Mouse (Mus musculus) limb, embryonic 10.5 days (tissue): ENCODE measurements around the gene Eml1. TPM values are rescaled to one million over a fixed set of nuclear protein-coding genes. Genes with fewer than 3 reads are reported as not detected.
A peak's percentile ranks its signal among the peaks of the same experiment; 100 is the strongest.

ENCODE experiments used
- DNase-seq: peaks from one replicate; pipeline ENCODE4 v3.0.0-alpha.2; 2017; ENCODE audit warnings: low spot score
- H3K27ac ChIP-seq: fragments of 300-500 bp; sonication (generic); 2 replicates; pipeline ENCODE4 v1.5.1; 2016; ENCODE audit warnings: mild to moderate bottlenecking
- H3K27me3 ChIP-seq: fragments of 300-500 bp; sonication (generic); 2 replicates; pipeline ENCODE4 v1.6.1; 2016; ENCODE audit warnings: low read depth, mild to moderate bottlenecking; ENCODE audit not compliant: poor library complexity, severe bottlenecking
- H3K36me3 ChIP-seq: fragments of 300-500 bp; sonication (generic); 2 replicates; pipeline ENCODE4 v1.6.1; 2016; ENCODE audit warnings: mild to moderate bottlenecking, moderate library complexity
- H3K4me1 ChIP-seq: fragments of 300-500 bp; sonication (generic); 2 replicates; pipeline ENCODE4 v1.6.1; 2016
- H3K4me3 ChIP-seq: fragments of 300-500 bp; sonication (generic); 2 replicates; pipeline ENCODE4 v1.5.1; 2016; ENCODE audit warnings: mild to moderate bottlenecking, moderate library complexity
- H3K9me3 ChIP-seq: fragments of 300-500 bp; sonication (generic); replicated peaks from 2 replicates; pipeline ENCODE4 v1.6.1; 2016; ENCODE audit warnings: mild to moderate bottlenecking
- WGBS: fragments of 180-500 bp; shearing (Covaris S2); methylation state at CpG from one replicate; pipeline ENCODE4 v1.1.7; 2016; 5-methylcytosine and 5-hydroxymethylcytosine counted together
- polyA plus RNA-seq: library from polyadenylated mRNA; unstranded; fragments of >200 nt; fragmentation: Nextera tagmentation; extraction: Ambion mirVana; gene quantifications from 2 replicates; pipeline ENCODE4 v1.2.1, GENCODE M21; 2016

The Eml1 gene
- polyA plus RNA-seq, 1 experiment from 2014 or later: 64.7 TPM

GRCm38 (mm10) chr12:108354284-108354683, 16.5 kb upstream of the Eml1 start:
- DNase-seq: no peak
- Histone ChIP-seq H3K36me3 (no peaks in the 10 kb centered on the region), H3K9me3 (no peaks in the 10 kb centered on the region), H3K4me3 (no peak overlapping the region), H3K4me1 (peaks cover 15% of the 10 kb centered on the region), H3K27me3 (peaks cover 59% of the 10 kb centered on the region), H3K27ac (no peak overlapping the region)
- WGBS: 67% methylated on average over 2 of the region's 2 CpGs

- H3K4me3 ChIP-seq: no peak overlapping the region
- H3K36me3 ChIP-seq: no peaks in the 10 kb centered on the region
- peaks cover 9% of the 10 kb centered on the region for H3K4me1 ChIP-seq
- no peak overlapping the region for H3K27ac ChIP-seq
- DNase-seq: no peak
- no peaks in the 10 kb centered on the region for H3K9me3 ChIP-seq
- H3K27me3 ChIP-seq: peaks cover 49% of the 10 kb centered on the region
- 88% methylated on average over 1 of the region's 1 CpGs for WGBS
These were observed 15.5 kb upstream of the Eml1 start for GRCm38 (mm10) chr12:108355271-108355670.

DNA sequence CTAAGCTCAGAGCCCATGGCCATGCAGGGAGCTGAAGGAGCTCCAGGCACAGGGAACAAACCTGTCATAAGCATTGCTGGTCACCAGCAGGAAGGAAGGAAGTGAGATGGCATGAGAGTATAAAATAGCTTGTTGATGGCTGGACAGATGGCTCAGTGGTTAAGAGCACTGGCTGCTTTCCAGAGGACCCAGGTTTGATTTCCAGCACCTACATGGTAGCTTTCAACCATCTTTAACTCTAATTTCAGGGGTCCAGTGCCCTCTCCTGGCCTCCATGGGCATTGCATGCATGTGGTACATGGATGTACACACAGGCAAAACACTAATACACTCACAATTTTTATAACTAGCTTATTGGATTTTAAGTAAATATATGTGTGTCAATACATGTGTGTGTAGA, 14.8 kb upstream of the Eml1 start:
- peaks cover 42% of the 10 kb centered on the region for H3K27me3 ChIP-seq
- H3K4me3 ChIP-seq: no peak overlapping the region
- DNase-seq: no peak

DNA sequence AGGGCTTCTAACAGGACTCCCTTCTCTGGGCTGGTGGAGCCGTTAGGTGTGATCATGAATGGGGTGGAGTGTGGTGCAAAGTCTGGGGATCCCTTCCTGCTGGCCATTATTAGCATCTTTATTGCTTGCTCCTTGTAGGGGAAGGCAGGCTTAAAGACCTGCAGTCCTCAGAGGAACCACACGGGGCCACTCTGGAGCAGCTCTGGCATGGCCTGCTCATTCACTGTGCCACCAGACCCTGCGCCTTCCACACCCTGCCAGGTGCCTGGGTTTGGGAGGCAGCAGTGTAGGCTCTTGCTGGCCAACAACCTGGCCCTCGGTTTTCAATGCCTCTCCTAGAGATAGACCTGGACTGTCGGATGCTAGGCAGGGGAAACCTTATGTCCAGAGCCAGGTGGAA, 7.0 kb upstream of the Eml1 start:
- H3K4me1 ChIP-seq: peaks cover 33% of the 10 kb centered on the region
- 0 out of 2 replicates have a peak overlapping the region, but pooled peaks have one; percentile 28 for H3K27ac ChIP-seq
- WGBS: 5% methylated on average over 5 of the region's 5 CpGs
- H3K4me3 ChIP-seq: no peak overlapping the region
- H3K36me3 ChIP-seq: no peaks in the 10 kb centered on the region
- no peaks in the 10 kb centered on the region; the same call in 1 of the 2 replicates for H3K27me3 ChIP-seq
- DNase-seq: peak; percentile 82
- H3K9me3 ChIP-seq: no peaks in the 10 kb centered on the region

More for the DNA sequence above, 14.8 kb upstream of the Eml1 start:
- H3K27ac ChIP-seq: no peak overlapping the region
- H3K4me1 ChIP-seq: peaks cover 9% of the 10 kb centered on the region
- no peaks in the 10 kb centered on the region for H3K9me3 ChIP-seq
- no peaks in the 10 kb centered on the region for H3K36me3 ChIP-seq

GRCm38 (mm10) chr12:108365340-108365739, 5.4 kb upstream of the Eml1 start:
- Histone ChIP-seq H3K36me3 (no peaks in the 10 kb centered on the region), H3K9me3 (no peaks in the 10 kb centered on the region), H3K27me3 (no peaks in the 10 kb centered on the region; the same call in 1 of the 2 replicates), H3K4me3 (no peak overlapping the region), H3K27ac (no peak overlapping the region), H3K4me1 (peaks cover 46% of the 10 kb centered on the region)
- 46% methylated on average over 3 of the region's 3 CpGs for WGBS
- DNase-seq: no peak

GRCm38 (mm10) chr12:108365868-108366267, 4.9 kb upstream of the Eml1 start:
- H3K27ac ChIP-seq: no peak overlapping the region
- no peak for DNase-seq
- no peak overlapping the region for H3K4me3 ChIP-seq
- WGBS: 81% methylated on average over 7 of the region's 7 CpGs
- H3K27me3 ChIP-seq: no peaks in the 10 kb centered on the region; the same call in 1 of the 2 replicates
- H3K4me1 ChIP-seq: peaks cover 52% of the 10 kb centered on the region
- no peaks in the 10 kb centered on the region for H3K9me3 ChIP-seq
- no peaks in the 10 kb centered on the region for H3K36me3 ChIP-seq

DNA sequence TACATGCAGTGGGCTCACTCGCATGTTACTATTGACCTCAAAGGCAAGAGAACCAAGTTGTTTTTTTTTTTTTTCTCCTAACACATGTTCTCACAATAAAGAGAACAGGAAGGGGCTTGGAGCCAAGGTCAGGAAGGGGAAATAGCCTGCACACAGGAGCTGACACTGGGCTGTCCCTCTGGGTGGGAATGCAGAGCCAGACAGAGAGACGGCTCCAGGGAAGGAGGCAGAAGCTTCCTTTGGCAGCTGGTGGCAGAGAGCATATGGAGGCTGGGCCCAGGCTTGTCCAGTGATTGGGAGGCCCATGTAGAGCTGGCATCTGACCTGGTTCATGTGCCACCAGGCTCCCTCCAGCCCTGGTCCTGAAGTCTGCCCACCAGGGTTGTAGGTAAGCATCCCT, 2.8 kb upstream of the Eml1 start:
- no peaks in the 10 kb centered on the region; the same call in 1 of the 2 replicates for H3K27me3 ChIP-seq
- no peak overlapping the region for H3K4me3 ChIP-seq
- DNase-seq: no peak
- H3K9me3 ChIP-seq: no peaks in the 10 kb centered on the region
- no peaks in the 10 kb centered on the region for H3K36me3 ChIP-seq
- no peak overlapping the region for H3K27ac ChIP-seq
- H3K4me1 ChIP-seq: peaks cover 65% of the 10 kb centered on the region
- WGBS: 89% methylated on average over 2 of the region's 2 CpGs

GRCm38 (mm10) chr12:108368921-108369320, 1.8 kb upstream of the Eml1 start:
- 67% methylated on average over 5 of the region's 5 CpGs for WGBS
- Histone ChIP-seq H3K9me3 (no peaks in the 10 kb centered on the region), H3K27me3 (no peaks in the 10 kb centered on the region; the same call in 1 of the 2 replicates), H3K36me3 (no peaks in the 10 kb centered on the region), H3K27ac (peak overlapping the region; percentile 72), H3K4me3 (no peak overlapping the region), H3K4me1 (peaks cover 66% of the 10 kb centered on the region)
- no peak for DNase-seq

DNA sequence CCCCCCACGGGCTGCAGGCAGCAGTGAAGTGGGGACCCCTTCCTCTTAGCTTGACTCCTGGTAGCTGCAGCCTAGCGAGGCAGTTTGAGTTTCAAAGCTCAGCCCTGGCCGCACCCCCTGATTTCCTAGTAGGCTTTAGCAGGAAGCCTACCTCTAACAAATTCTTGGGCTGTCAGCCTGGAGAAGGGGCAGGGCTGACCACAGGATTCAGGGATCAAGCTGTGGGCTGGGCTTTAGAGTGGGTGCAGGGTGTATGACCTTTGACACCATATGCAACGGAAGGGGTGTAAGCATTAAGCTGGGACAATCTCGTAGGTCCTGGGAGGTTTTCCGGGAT, 640 bp downstream of the Eml1 start:
- WGBS: 75% methylated on average over 6 of the region's 6 CpGs
- no peaks in the 10 kb centered on the region for H3K36me3 ChIP-seq
- H3K9me3 ChIP-seq: no peaks in the 10 kb centered on the region
- H3K4me3 ChIP-seq: no peak overlapping the region
- H3K27ac ChIP-seq: peak overlapping the region; percentile 79
- no peak for DNase-seq
- peaks cover 70% of the 10 kb centered on the region for H3K4me1 ChIP-seq
- H3K27me3 ChIP-seq: no peaks in the 10 kb centered on the region; the same call in 1 of the 2 replicates

GRCm38 (mm10) chr12:108372241-108372640, 1.5 kb downstream of the Eml1 start:
- DNase-seq: no peak
- no peaks in the 10 kb centered on the region for H3K9me3 ChIP-seq
- peaks cover 74% of the 10 kb centered on the region for H3K4me1 ChIP-seq
- H3K36me3 ChIP-seq: no peaks in the 10 kb centered on the region
- no peaks in the 10 kb centered on the region; the same call in 1 of the 2 replicates for H3K27me3 ChIP-seq
- H3K27ac ChIP-seq: peak overlapping the region; percentile 79
- WGBS: 89% methylated on average over 17 of the region's 17 CpGs
- no peak overlapping the region for H3K4me3 ChIP-seq

DNA sequence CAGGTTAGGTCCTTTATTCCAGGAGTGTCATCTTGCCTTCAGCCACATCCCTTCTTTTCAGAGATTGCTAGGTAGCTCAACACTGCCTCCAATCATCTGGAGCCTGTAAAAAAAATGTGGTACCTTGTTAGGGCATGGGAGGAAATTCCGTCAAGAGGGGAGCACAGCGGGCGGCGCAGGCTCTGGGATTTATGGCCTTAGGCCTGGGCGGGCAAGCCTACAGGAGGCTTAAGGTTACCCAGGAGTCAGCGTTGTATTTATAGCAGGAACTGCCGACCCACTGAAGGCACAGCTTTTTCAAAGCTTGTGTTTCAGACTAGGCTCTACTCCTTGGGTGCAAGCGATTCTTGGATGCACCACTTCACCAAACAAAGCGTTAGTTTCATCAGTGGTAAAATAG, 2.9 kb downstream of the Eml1 start:
- Histone ChIP-seq H3K27me3 (no peaks in the 10 kb centered on the region; the same call in 1 of the 2 replicates), H3K36me3 (no peaks in the 10 kb centered on the region), H3K27ac (peak overlapping the region; percentile 79), H3K4me3 (no peak overlapping the region), H3K9me3 (no peaks in the 10 kb centered on the region), H3K4me1 (peaks cover 73% of the 10 kb centered on the region)
- WGBS: 27% methylated on average over 9 of the region's 9 CpGs
- DNase-seq: peak; percentile 66

DNA sequence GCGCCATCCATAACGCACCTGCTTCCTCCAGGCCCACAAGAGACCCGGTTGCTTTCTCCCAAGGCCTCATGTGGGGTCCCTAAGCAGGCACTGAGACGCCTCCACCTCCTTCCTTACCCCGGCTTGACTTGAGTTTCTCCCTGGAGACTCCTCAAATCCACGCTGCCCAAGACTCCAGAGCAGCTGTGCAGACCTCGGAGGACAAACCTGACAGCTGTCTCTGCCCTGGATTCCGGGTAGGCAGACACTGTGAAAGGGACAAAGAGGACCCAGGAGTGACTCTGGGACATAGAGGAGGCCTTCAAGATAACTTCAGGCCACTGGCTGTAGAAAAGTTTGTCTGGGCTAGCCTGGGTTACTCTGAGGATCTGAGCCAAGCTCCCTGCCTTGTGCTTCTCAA, 3.9 kb downstream of the Eml1 start:
- DNase-seq: no peak
- Histone ChIP-seq H3K27ac (peak overlapping the region; percentile 77), H3K36me3 (no peaks in the 10 kb centered on the region), H3K4me1 (peaks cover 62% of the 10 kb centered on the region), H3K27me3 (no peaks in the 10 kb centered on the region; the same call in 1 of the 2 replicates), H3K9me3 (no peaks in the 10 kb centered on the region), H3K4me3 (no peak overlapping the region)
- 86% methylated on average over 8 of the region's 8 CpGs for WGBS

- Histone ChIP-seq H3K4me3 (no peak overlapping the region), H3K9me3 (no peaks in the 10 kb centered on the region), H3K27me3 (no peaks in the 10 kb centered on the region), H3K36me3 (no peaks in the 10 kb centered on the region), H3K4me1 (peaks cover 26% of the 10 kb centered on the region), H3K27ac (no peak overlapping the region)
- DNase-seq: no peak
- WGBS: 92% methylated on average over 13 of the region's 13 CpGs
These were observed 7.8 kb downstream of the Eml1 start for GRCm38 (mm10) chr12:108378379-108379133.
